Mouse (Mus musculus): ENCODE measurements around the gene Bbof1. TPM values are rescaled to one million over a fixed set of nuclear protein-coding genes. Genes with fewer than 3 reads are reported as not detected.

The Bbof1 gene
- polyA plus RNA-seq (2016; fragmentation: Nextera tagmentation; extraction: Ambion mirVana): 0.92 and 0.98 TPM in 2 replicates

DNA sequence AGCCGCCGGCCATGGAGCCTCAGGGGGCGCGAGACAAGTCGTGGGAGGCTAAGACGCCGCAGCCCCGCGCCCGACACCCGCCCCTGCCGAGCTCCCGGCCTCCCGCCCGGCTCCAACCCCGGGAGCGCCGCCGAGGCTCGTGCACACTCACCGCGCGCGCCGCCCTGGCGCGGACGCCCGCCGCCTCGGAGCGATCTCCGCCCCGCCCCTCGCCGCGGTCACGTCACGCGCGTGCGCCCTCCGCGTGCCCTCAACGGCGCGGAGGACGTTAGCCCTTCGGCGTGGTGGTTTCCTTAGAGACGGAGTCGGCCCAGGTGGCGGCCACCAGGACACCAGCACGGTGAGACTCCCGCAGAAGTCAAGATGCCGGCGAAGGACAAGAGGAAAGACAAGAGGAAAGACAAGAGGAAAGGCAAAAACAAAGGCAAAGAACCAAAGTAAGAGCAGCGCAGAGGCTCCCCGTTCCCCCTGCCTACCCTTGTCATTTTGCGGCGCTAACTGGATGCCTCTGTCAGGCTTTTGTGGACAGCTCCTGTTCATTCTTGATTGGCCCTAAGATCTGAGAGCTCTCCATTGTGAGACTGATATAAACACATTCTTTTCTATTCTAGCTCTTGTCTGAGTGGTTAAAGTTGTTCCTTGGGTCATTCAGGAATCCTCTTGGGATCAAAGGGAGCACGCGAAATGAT lies at the start of gene Bbof1, which contains the start of gene Entpd5:
Gene Bbof1, plus strand, starts transcription at position 253 of the 689 bp plus-strand sequence.
Gene Entpd5, minus strand, starts transcription at position 211 of the 689 bp plus-strand sequence.
- peak within 1 kb of the TSS; percentile 90 for H3K27ac ChIP-seq
- WGBS: 1% methylated on average over 63 of the region's 63 CpGs
- H3K27me3 ChIP-seq (ENCODE audit: poor library complexity, severe bottlenecking): peaks cover 17% of the 10 kb centered on the region
- H3K4me3 ChIP-seq: peak within 1 kb of the TSS; percentile 81
- peak; percentile 79 for DNase-seq (ENCODE audit: extremely low spot score, low spot score)
- peaks cover 20% of the 10 kb centered on the region for H3K4me1 ChIP-seq
- no peaks in the 10 kb centered on the region for H3K36me3 ChIP-seq (replicated peaks)
- no peaks in the 10 kb centered on the region for H3K9me3 ChIP-seq

- WGBS: under 1% methylated on average over 51 of the region's 51 CpGs
- Histone ChIP-seq H3K9me3 (no peaks in the 10 kb centered on the region), H3K4me3 (peak within 1 kb of the TSS; percentile 91), H3K27ac (peak within 1 kb of the TSS; percentile 90), H3K27me3 (ENCODE audit: poor library complexity, severe bottlenecking) (no peaks in the 10 kb centered on the region), H3K4me1 (peaks cover 29% of the 10 kb centered on the region), H3K36me3 (replicated peaks) (peaks cover 5% of the 10 kb centered on the region)
- peak; percentile 95 for DNase-seq (ENCODE audit: extremely low spot score, low spot score)
These were observed 47.0 kb upstream of the Bbof1 start, which contains the start of the genes Coq6 and Fam161b for GRCm38 (mm10) chr12:84361555-84362489. Gene Coq6 (plus strand): TSS chr12:84361657. Gene Fam161b (minus strand): TSS chr12:84361833.

DNA sequence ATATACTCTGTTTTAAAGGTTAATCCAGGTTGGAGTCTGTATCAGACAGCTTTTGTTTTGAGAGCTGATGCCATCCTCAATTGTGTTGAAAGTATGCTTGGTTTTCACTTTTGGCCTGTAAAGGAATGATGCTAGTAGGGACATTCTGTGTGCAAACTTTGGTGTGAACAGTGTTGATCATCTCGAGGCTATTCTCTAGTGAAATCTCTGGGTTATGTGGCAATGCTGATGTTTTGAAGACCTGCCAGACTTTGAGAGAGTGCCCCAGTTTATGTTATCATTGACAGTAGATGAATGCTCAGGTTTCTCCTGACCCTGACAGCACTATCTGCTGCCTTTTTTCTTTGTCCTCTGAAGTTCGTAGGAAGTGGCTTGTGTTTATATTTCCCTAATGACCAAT lies 46.0 kb upstream of the Bbof1 start:
- Histone ChIP-seq H3K36me3 (replicated peaks) (peaks cover 12% of the 10 kb centered on the region), H3K27ac (no peak overlapping the region), H3K4me1 (peaks cover 29% of the 10 kb centered on the region), H3K9me3 (no peaks in the 10 kb centered on the region), H3K27me3 (ENCODE audit: poor library complexity, severe bottlenecking) (no peaks in the 10 kb centered on the region), H3K4me3 (peak overlapping the region; percentile 91)
- DNase-seq (ENCODE audit: extremely low spot score, low spot score): no peak
- 65% methylated on average over 2 of the region's 2 CpGs for WGBS

DNA sequence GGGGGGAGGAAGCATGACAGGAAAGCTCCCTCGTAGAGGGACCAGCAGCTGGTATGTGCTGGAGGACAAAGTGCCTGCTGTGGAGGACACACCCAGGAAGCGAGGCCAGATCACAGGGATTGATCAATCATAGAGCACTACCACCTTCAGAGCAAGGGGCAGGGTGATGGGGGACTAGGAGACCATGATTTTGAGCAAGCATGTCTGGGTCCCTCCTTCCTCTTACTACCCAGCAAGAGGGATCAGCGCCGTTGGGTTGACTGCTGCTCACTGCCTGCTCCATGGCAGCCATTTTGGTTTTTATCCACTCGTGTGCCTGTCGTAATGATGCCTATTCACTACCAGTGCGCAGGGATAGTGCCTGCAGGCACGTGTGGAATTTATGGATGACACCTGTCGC lies 44.6 kb upstream of the Bbof1 start:
- no peak for DNase-seq (ENCODE audit: extremely low spot score, low spot score)
- H3K27ac ChIP-seq: no peak overlapping the region
- H3K4me1 ChIP-seq: peaks cover 29% of the 10 kb centered on the region
- H3K27me3 ChIP-seq (ENCODE audit: poor library complexity, severe bottlenecking): no peaks in the 10 kb centered on the region
- H3K4me3 ChIP-seq: no peak overlapping the region
- H3K36me3 ChIP-seq (replicated peaks): peaks cover 26% of the 10 kb centered on the region
- WGBS: 85% methylated on average over 9 of the region's 9 CpGs
- H3K9me3 ChIP-seq: no peaks in the 10 kb centered on the region

DNA sequence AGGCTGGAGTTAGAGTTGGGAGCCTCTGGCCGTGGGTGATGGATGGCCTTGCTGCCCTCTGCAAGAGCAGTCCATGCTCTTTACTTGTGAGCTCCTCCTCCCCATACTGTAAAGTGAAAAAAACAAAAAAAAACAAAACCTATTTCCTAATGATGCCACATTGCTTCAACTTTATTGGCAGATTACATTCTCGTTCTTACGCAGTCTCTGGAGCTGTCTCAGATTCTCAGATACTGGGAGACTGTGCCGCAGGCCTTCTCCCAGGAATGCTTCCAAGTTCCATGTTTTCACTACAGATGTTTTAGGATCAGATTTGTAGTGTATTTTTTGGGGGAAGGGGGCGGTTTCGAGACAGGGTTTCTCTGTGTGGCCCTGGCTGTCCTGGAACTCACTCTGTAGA lies 43.7 kb upstream of the Bbof1 start:
- Histone ChIP-seq H3K4me1 (peaks cover 29% of the 10 kb centered on the region), H3K27ac (no peak overlapping the region), H3K9me3 (no peaks in the 10 kb centered on the region), H3K36me3 (replicated peaks) (peaks cover 34% of the 10 kb centered on the region), H3K4me3 (no peak overlapping the region), H3K27me3 (ENCODE audit: poor library complexity, severe bottlenecking) (no peaks in the 10 kb centered on the region)
- WGBS: 95% methylated on average over 6 of the region's 6 CpGs
- DNase-seq (ENCODE audit: extremely low spot score, low spot score): no peak

DNA sequence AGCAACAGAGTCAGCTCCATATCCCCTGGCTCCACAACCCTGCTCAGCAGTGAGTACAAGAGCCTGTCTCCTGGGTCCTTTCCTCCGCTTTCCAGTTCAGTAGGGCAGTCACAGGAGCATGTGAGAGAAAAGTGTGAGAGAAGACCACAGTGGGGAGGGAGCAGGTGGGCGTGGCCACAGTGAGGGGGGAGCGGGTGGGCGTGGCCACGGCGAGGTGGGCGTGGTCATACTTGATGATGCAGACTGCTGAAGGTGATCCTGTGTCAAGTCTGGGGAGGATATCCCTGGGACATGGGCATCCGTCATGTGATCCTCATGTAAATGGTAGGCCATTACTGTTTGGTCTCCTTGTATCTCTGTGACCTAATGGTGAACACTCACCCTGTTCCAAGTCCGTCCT lies 41.9 kb upstream of the Bbof1 start:
- H3K9me3 ChIP-seq: no peaks in the 10 kb centered on the region
- DNase-seq (ENCODE audit: extremely low spot score, low spot score): no peak
- H3K4me1 ChIP-seq: peaks cover 22% of the 10 kb centered on the region
- no peak overlapping the region for H3K4me3 ChIP-seq
- H3K27me3 ChIP-seq (ENCODE audit: poor library complexity, severe bottlenecking): no peaks in the 10 kb centered on the region
- H3K27ac ChIP-seq: no peak overlapping the region
- H3K36me3 ChIP-seq (replicated peaks): peaks cover 53% of the 10 kb centered on the region
- WGBS: 65% methylated on average over 9 of the region's 9 CpGs

GRCm38 (mm10) chr12:84371647-84372046 lies 37.2 kb upstream of the Bbof1 start:
- Histone ChIP-seq H3K4me3 (no peak overlapping the region), H3K4me1 (no peaks in the 10 kb centered on the region), H3K27me3 (ENCODE audit: poor library complexity, severe bottlenecking) (no peaks in the 10 kb centered on the region), H3K9me3 (no peaks in the 10 kb centered on the region), H3K27ac (no peak overlapping the region), H3K36me3 (replicated peaks) (peaks cover 92% of the 10 kb centered on the region)
- WGBS: 95% methylated on average over 5 of the region's 5 CpGs
- no peak for DNase-seq (ENCODE audit: extremely low spot score, low spot score)

DNA sequence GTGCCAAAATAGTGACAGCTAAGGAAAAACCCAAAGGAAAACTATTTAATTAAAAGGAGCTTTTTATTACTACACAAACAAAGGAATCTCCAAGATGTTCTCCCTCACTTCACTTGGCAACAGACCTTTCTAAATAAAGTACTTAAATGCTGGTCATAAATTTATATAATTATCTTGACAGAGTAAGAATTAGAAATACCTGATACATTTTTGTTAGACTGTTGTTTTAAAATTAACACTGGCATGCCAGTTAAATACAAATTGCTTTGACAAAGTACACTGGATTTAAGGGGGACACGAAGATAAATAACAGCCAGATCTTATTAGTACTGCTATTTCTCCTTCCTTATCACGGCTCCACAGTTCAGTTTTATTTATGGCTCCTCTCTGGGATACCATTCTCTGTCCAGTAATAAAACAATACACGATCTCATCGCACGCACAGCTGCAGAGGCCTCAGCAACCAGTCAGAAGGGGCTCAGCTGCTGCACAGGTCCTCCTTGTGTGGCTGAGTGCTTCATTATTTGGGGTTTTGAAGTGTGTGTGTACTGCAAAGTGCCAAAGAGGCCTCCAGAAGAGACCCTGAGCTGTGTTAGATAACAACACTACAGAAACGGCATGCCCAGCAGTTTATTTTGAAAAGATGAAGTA lies 34.9 kb upstream of the Bbof1 start:
- H3K4me1 ChIP-seq: no peaks in the 10 kb centered on the region
- H3K4me3 ChIP-seq: no peak overlapping the region
- H3K27ac ChIP-seq: no peak overlapping the region
- H3K9me3 ChIP-seq: no peaks in the 10 kb centered on the region
- no peaks in the 10 kb centered on the region for H3K27me3 ChIP-seq (ENCODE audit: poor library complexity, severe bottlenecking)
- 93% methylated on average over 6 of the region's 6 CpGs for WGBS
- DNase-seq (ENCODE audit: extremely low spot score, low spot score): no peak
- peaks cover 70% of the 10 kb centered on the region for H3K36me3 ChIP-seq (replicated peaks)

- H3K9me3 ChIP-seq: no peaks in the 10 kb centered on the region
- no peaks in the 10 kb centered on the region for H3K27me3 ChIP-seq (ENCODE audit: poor library complexity, severe bottlenecking)
- 0 out of 2 replicates have a peak, but pooled peaks cover 6% of the 10 kb centered on the region for H3K36me3 ChIP-seq (replicated peaks)
- H3K27ac ChIP-seq: no peak overlapping the region
- 87% methylated on average over 4 of the region's 4 CpGs for WGBS
- no peaks in the 10 kb centered on the region for H3K4me1 ChIP-seq
- no peak for DNase-seq (ENCODE audit: extremely low spot score, low spot score)
- no peak overlapping the region for H3K4me3 ChIP-seq
These were observed 26.5 kb upstream of the Bbof1 start for GRCm38 (mm10) chr12:84382369-84382768.

DNA sequence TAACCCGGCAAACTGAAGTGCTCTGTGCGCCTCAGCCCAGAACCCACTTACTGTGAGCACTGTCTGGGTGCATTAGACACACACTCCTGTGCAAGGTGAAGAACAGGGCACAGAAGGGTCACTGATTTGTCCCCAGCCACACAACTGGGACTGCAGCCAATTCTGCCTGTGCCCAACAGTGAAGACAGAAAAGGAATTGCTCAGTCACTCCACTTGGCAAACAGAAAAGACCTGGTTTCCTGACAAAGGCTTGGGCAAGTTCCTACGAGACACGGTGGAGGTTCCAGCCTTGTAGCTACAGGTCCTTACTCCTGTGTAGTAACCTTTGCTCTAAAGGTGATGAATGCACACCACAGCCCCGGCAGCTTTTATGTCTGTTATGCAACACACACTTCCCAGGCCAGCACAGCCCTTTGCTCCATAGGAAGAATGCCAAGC lies 24.2 kb upstream of the Bbof1 start:
- Histone ChIP-seq H3K36me3 (replicated peaks) (0 out of 2 replicates have a peak, but pooled peaks cover 6% of the 10 kb centered on the region), H3K4me1 (no peaks in the 10 kb centered on the region), H3K4me3 (no peak overlapping the region), H3K27ac (no peak overlapping the region), H3K9me3 (no peaks in the 10 kb centered on the region), H3K27me3 (ENCODE audit: poor library complexity, severe bottlenecking) (no peaks in the 10 kb centered on the region)
- DNase-seq (ENCODE audit: extremely low spot score, low spot score): no peak
- 91% methylated on average over 5 of the region's 5 CpGs for WGBS

- H3K36me3 ChIP-seq (replicated peaks): 0 out of 2 replicates have a peak, but pooled peaks cover 6% of the 10 kb centered on the region
- no peak for DNase-seq (ENCODE audit: extremely low spot score, low spot score)
- 96% methylated on average over 4 of the region's 4 CpGs for WGBS
- no peaks in the 10 kb centered on the region for H3K4me1 ChIP-seq
- no peaks in the 10 kb centered on the region for H3K27me3 ChIP-seq (ENCODE audit: poor library complexity, severe bottlenecking)
- H3K27ac ChIP-seq: no peak overlapping the region
- no peaks in the 10 kb centered on the region for H3K9me3 ChIP-seq
- no peak overlapping the region for H3K4me3 ChIP-seq
These were observed 23.5 kb upstream of the Bbof1 start for GRCm38 (mm10) chr12:84385408-84385807.

GRCm38 (mm10) chr12:84388097-84388496 lies 20.8 kb upstream of the Bbof1 start:
- WGBS: 93% methylated on average over 8 of the region's 8 CpGs
- Histone ChIP-seq H3K27me3 (ENCODE audit: poor library complexity, severe bottlenecking) (no peaks in the 10 kb centered on the region), H3K36me3 (replicated peaks) (no peaks in the 10 kb centered on the region), H3K4me3 (no peak overlapping the region), H3K27ac (no peak overlapping the region), H3K4me1 (no peaks in the 10 kb centered on the region), H3K9me3 (no peaks in the 10 kb centered on the region)
- DNase-seq (ENCODE audit: extremely low spot score, low spot score): no peak

Data from forebrain, embryonic 10.5 days (tissue).